Mouse (Mus musculus): ENCODE measurements around the gene D2hgdh.
A peak's percentile ranks its signal among the peaks of the same experiment; 100 is the strongest.
"Not testable (repeated sequence)": the region's sequence is repeated elsewhere in the genome, so short reads cannot be mapped to it uniquely, and the experiment has no call there.

D2hgdh gene

GRCm38 (mm10) chr1:93826540-93826835 is 1.8 kb downstream of the D2hgdh start:
- no peak for DNase-seq (ENCODE audit: low spot score in 2 of 2)

GRCm38 (mm10) chr1:93832754-93833360 is 8.1 kb downstream of the D2hgdh start:
- not testable (repeated sequence) for DNase-seq (ENCODE audit: low spot score in 2 of 2)

GRCm38 (mm10) chr1:93834671-93835150 is 10.0 kb downstream of the D2hgdh start:
- no peak for DNase-seq (ENCODE audit: low spot score in 2 of 2)

GRCm38 (mm10) chr1:93835211-93835610 is 10.5 kb downstream of the D2hgdh start:
- no peak for DNase-seq (ENCODE audit: low spot score in 2 of 2)

GRCm38 (mm10) chr1:93835876-93836531 is 11.3 kb downstream of the D2hgdh start:
- no peak for DNase-seq (ENCODE audit: low spot score in 2 of 2)

- no peak for DNase-seq (ENCODE audit: low spot score in 2 of 2)
Measured at GRCm38 (mm10) chr1:93836532-93836913, 11.8 kb downstream of the D2hgdh start.

- no peak for DNase-seq (ENCODE audit: low spot score in 2 of 2)
Measured at GRCm38 (mm10) chr1:93837335-93837734, 12.6 kb downstream of the D2hgdh start.

- DNase-seq (ENCODE audit: low spot score in 2 of 2): not testable (repeated sequence)
Measured at GRCm38 (mm10) chr1:93838569-93838968, 13.9 kb downstream of the D2hgdh start.

GRCm38 (mm10) chr1:93845766-93846366 is 21.2 kb downstream of the D2hgdh start:
- DNase-seq (ENCODE audit: low spot score in 2 of 2): not testable (repeated sequence)

- not testable (repeated sequence) for DNase-seq (ENCODE audit: low spot score in 2 of 2)
Measured at GRCm38 (mm10) chr1:93855790-93856189, 31.1 kb downstream of the D2hgdh start.

- no peak for DNase-seq (ENCODE audit: low spot score in 2 of 2)
Measured at GRCm38 (mm10) chr1:93857370-93857769, 32.7 kb downstream of the D2hgdh start.

GRCm38 (mm10) chr1:93857991-93858390 is 33.3 kb downstream of the D2hgdh start:
- DNase-seq (ENCODE audit: low spot score in 2 of 2): no peak

- DNase-seq (ENCODE audit: low spot score in 2 of 2): no peak
Measured at GRCm38 (mm10) chr1:93859619-93860018, 34.9 kb downstream of the D2hgdh start.

- DNase-seq (ENCODE audit: low spot score in 2 of 2): not testable (repeated sequence)
Measured at GRCm38 (mm10) chr1:93861048-93861447, 36.3 kb downstream of the D2hgdh start, which contains the start of gene Gal3st2. Gene Gal3st2, plus strand, starts transcription at chr1:93861306.

- not testable (repeated sequence) for DNase-seq (ENCODE audit: low spot score in 2 of 2)
Measured at GRCm38 (mm10) chr1:93871594-93872105, 46.9 kb downstream of the D2hgdh start.

GRCm38 (mm10) chr1:93874405-93874804 is 49.7 kb downstream of the D2hgdh start:
- DNase-seq (ENCODE audit: low spot score in 2 of 2): peak; percentile 11 to 23

GRCm38 (mm10) chr1:93881778-93882177 is 57.1 kb downstream of the D2hgdh start:
- DNase-seq (ENCODE audit: low spot score in 2 of 2): not testable (repeated sequence)

- DNase-seq (ENCODE audit: low spot score in 2 of 2): not testable (repeated sequence)
Measured at GRCm38 (mm10) chr1:93890936-93891335, 66.2 kb downstream of the D2hgdh start.

GRCm38 (mm10) chr1:93897395-93897794 is 72.7 kb downstream of the D2hgdh start:
- DNase-seq (ENCODE audit: low spot score in 2 of 2): not testable (repeated sequence)

- DNase-seq (ENCODE audit: low spot score in 2 of 2): not testable (repeated sequence)
Measured at GRCm38 (mm10) chr1:93901291-93901690, 76.6 kb downstream of the D2hgdh start.

Data from frontal cortex, postnatal 36 days (tissue).